In the genomic region with DNA sequence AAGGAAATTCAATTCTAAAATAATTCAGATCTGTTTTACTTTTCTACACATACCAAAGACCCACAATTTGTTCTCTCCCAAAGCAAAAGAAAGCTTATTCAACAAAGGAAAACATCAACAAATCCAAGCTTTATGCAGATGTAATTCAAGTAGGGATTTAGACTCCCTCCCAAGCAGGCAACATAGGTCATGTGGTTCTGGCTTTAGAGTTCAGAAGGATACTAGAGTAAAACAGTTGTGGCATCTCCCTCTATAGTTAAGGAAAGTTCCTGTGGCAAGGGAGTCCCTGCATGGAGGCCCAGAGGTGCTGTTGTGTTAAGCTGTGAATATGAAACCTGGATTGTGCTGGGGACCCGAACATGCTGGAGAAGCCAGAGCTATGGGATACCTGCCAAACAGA, we compare ENCODE assay signal across 22 mouse cellular contexts.
A peak's percentile ranks its signal among the peaks of the same experiment; 100 is the strongest.
DNase-seq lines count a peak whose midpoint lies in the region; ATAC-seq lines count a peak whose summit lies in the region.
"Had no signal": no experiment of that assay in that cellular context is flagged by ENCODE, and none has a peak within 500 bp of the region (broad histone marks: within the 10 kb centered on the region; RNA-seq: fewer than 3 reads in every experiment).

No protein-coding gene starts in this region.

- no peak for DNase-seq in embryonic facial prominence, embryonic 10.5 days (ENCODE audit: low spot score)
- peak; percentile 7 to 12 for DNase-seq in heart, postnatal 10 days
- DNase-seq in heart, postnatal 14 days: no peak
- DNase-seq in embryonic facial prominence, embryonic 14.5 days (ENCODE audit: low spot score): peak; percentile 58
- no peak for DNase-seq in left cerebral cortex, adult 9 months (ENCODE audit: low spot score in 2 of 2)
- DNase-seq: adrenal gland, adult 2 months; adrenal gland, adult 8-10 months; adrenal gland, postnatal 10 days; adrenal gland, postnatal 14 days; adrenal gland, postnatal 25 days; adrenal gland, postnatal 36 days; B cell, adult 2 months; cerebellum, adult 11 months; cerebellum, adult 11-12 months had no signal

- peaks cover 8% of the 10 kb centered on the region for H3K4me1 ChIP-seq in embryonic facial prominence, embryonic 13.5 days
- no peaks in the 10 kb centered on the region for H3K4me1 ChIP-seq in embryonic facial prominence, embryonic 10.5 days
- H3K4me1 ChIP-seq in embryonic facial prominence, embryonic 14.5 days (ENCODE audit: control insufficient read depth, insufficient read depth, low read length): 0 out of 2 replicates have a peak, but pooled peaks cover 5% of the 10 kb centered on the region
- peaks cover 3% of the 10 kb centered on the region for H3K4me1 ChIP-seq in embryonic facial prominence, embryonic 15.5 days
- H3K4me1 ChIP-seq in midbrain, embryonic 16.5 days (ENCODE audit: control insufficient read depth, insufficient read depth, low read length): no peaks in the 10 kb centered on the region

- H3K27me3 ChIP-seq in embryonic facial prominence, embryonic 13.5 days: 0 out of 2 replicates have a peak, but pooled peaks cover 3% of the 10 kb centered on the region
- H3K27me3 ChIP-seq in embryonic facial prominence, embryonic 10.5 days (replicated peaks; ENCODE audit: low read depth, poor library complexity, severe bottlenecking): no peaks in the 10 kb centered on the region
- H3K27me3 ChIP-seq in embryonic facial prominence, embryonic 14.5 days (replicated peaks; ENCODE audit: control insufficient read depth, insufficient read depth, low read length): no peaks in the 10 kb centered on the region
- no peaks in the 10 kb centered on the region for H3K27me3 ChIP-seq in embryonic facial prominence, embryonic 15.5 days
- H3K27me3 ChIP-seq in midbrain, embryonic 16.5 days (ENCODE audit: control insufficient read depth, insufficient read depth, low read depth, low read length): no peaks in the 10 kb centered on the region
- H3K27me3 ChIP-seq: CH12.LX had no signal

- no peak overlapping the region for H3K4me3 ChIP-seq in embryonic facial prominence, embryonic 13.5 days
- H3K4me3 ChIP-seq in embryonic facial prominence, embryonic 10.5 days: no peak overlapping the region
- H3K4me3 ChIP-seq in embryonic facial prominence, embryonic 14.5 days (ENCODE audit: low read depth, low read length): no peak overlapping the region
- no peak overlapping the region for H3K4me3 ChIP-seq in embryonic facial prominence, embryonic 15.5 days (replicated peaks)
- no peak overlapping the region for H3K4me3 ChIP-seq in midbrain, embryonic 16.5 days (ENCODE audit: low read depth, low read length)

- no peak overlapping the region for H3K9ac ChIP-seq in embryonic facial prominence, embryonic 13.5 days
- no peak overlapping the region for H3K9ac ChIP-seq in embryonic facial prominence, embryonic 14.5 days (ENCODE audit: low read depth, low read length)
- H3K9ac ChIP-seq in embryonic facial prominence, embryonic 15.5 days: no peak overlapping the region
- H3K9ac ChIP-seq in midbrain, embryonic 16.5 days (ENCODE audit: low read depth, low read length): no peak overlapping the region

- peak overlapping the region; percentile 66 for H3K27ac ChIP-seq in embryonic facial prominence, embryonic 13.5 days
- no peak overlapping the region for H3K27ac ChIP-seq in embryonic facial prominence, embryonic 10.5 days (replicated peaks)
- H3K27ac ChIP-seq in embryonic facial prominence, embryonic 14.5 days (replicated peaks; ENCODE audit: low read depth, low read length): no peak overlapping the region
- H3K27ac ChIP-seq in embryonic facial prominence, embryonic 15.5 days (replicated peaks): peak overlapping the region; percentile 65
- H3K27ac ChIP-seq in midbrain, embryonic 16.5 days (ENCODE audit: low read length): no peak overlapping the region

- H3K4me2 ChIP-seq in embryonic facial prominence, embryonic 13.5 days: no peak overlapping the region
- no peak overlapping the region for H3K4me2 ChIP-seq in embryonic facial prominence, embryonic 14.5 days (ENCODE audit: low read depth, low read length)
- no peak overlapping the region for H3K4me2 ChIP-seq in embryonic facial prominence, embryonic 15.5 days (replicated peaks)
- no peak overlapping the region for H3K4me2 ChIP-seq in midbrain, embryonic 16.5 days (ENCODE audit: low read length)

- H3K36me3 ChIP-seq in embryonic facial prominence, embryonic 13.5 days: no peaks in the 10 kb centered on the region
- H3K36me3 ChIP-seq in embryonic facial prominence, embryonic 10.5 days (replicated peaks): no peaks in the 10 kb centered on the region
- no peaks in the 10 kb centered on the region for H3K36me3 ChIP-seq in embryonic facial prominence, embryonic 14.5 days (ENCODE audit: control insufficient read depth, insufficient read depth, low read length)
- H3K36me3 ChIP-seq in embryonic facial prominence, embryonic 15.5 days: no peaks in the 10 kb centered on the region
- no peaks in the 10 kb centered on the region for H3K36me3 ChIP-seq in midbrain, embryonic 16.5 days (ENCODE audit: control insufficient read depth, insufficient read depth, low read length)

- intact Hi-C loops in heart, postnatal 10 days (cut with DNase I): no loop called here
- intact Hi-C loops in heart, postnatal 14 days (cut with DNase I): no loop called here

- WGBS in embryonic facial prominence, embryonic 13.5 days: 63% methylated on average over 1 of the region's 1 CpGs
- 77% methylated on average over 1 of the region's 1 CpGs for WGBS in embryonic facial prominence, embryonic 10.5 days
- WGBS in embryonic facial prominence, embryonic 14.5 days: 52% methylated on average over 1 of the region's 1 CpGs
- 38% methylated on average over 1 of the region's 1 CpGs for WGBS in embryonic facial prominence, embryonic 15.5 days
- 91% methylated on average over 1 of the region's 1 CpGs for WGBS in midbrain, embryonic 16.5 days

- ATAC-seq in embryonic facial prominence, embryonic 13.5 days (ENCODE audit: insufficient number of reproducible peaks, insufficient read depth, low FRiP score, low TSS enrichment, low read depth): peak; percentile 48; the same call in 1 of the 2 replicates
- peak; percentile 83 for ATAC-seq in embryonic facial prominence, embryonic 14.5 days (ENCODE audit: low read depth)
- ATAC-seq in embryonic facial prominence, embryonic 15.5 days (ENCODE audit: insufficient number of reproducible peaks, low FRiP score, low TSS enrichment, low read depth): peak; percentile 77
- ATAC-seq in midbrain, embryonic 16.5 days: no peak
- ATAC-seq: activated CD4-positive, CD25-positive, alpha-beta regulatory T cell, adult 4 months; CD4-positive, CD25-positive, alpha-beta regulatory T cell, adult 4 months; Patski had no signal

- no peaks in the 10 kb centered on the region for H3K9me3 ChIP-seq in embryonic facial prominence, embryonic 13.5 days
- H3K9me3 ChIP-seq in embryonic facial prominence, embryonic 10.5 days: no peaks in the 10 kb centered on the region
- H3K9me3 ChIP-seq in embryonic facial prominence, embryonic 14.5 days (ENCODE audit: control insufficient read depth, low read length): no peaks in the 10 kb centered on the region
- H3K9me3 ChIP-seq in embryonic facial prominence, embryonic 15.5 days (replicated peaks): no peaks in the 10 kb centered on the region
- H3K9me3 ChIP-seq in midbrain, embryonic 16.5 days (replicated peaks; ENCODE audit: control insufficient read depth, low read length, poor library complexity, severe bottlenecking): no peaks in the 10 kb centered on the region
- H3K9me3 ChIP-seq: G1E had no signal

Comparison
In these comparisons a context has a peak if more than half of its experiments do, and no peak if none do; other contexts are left out.
1. H3K27ac ChIP-seq: peak in embryonic facial prominence, embryonic 13.5 days (single experiment) and embryonic facial prominence, embryonic 15.5 days (single experiment); none in embryonic facial prominence, embryonic 10.5 days (single experiment), embryonic facial prominence, embryonic 14.5 days (single experiment) and midbrain, embryonic 16.5 days (single experiment).
2. DNase-seq: peak in heart, postnatal 10 days (2 of 2) and embryonic facial prominence, embryonic 14.5 days (single experiment); none in embryonic facial prominence, embryonic 10.5 days (single experiment), heart, postnatal 14 days (0 of 2) and left cerebral cortex, adult 9 months (0 of 2).